Mouse (Mus musculus): ENCODE data around the gene Srgap1.

GRCm38 (mm10) chr10:122069153-122069552 lies 22.0 kb upstream of the Srgap1 start:
- TF ChIP-seq CTCF (IDR thresholded peaks at IDR 0.05), result peak; percentile 13; the same call in 1 of the 2 replicates
- TF ChIP-seq EP300 (IDR thresholded peaks at IDR 0.05), result no peak
